Mouse (Mus musculus): ENCODE results near the gene Lrrc34. TPM values are rescaled to one million over a fixed set of nuclear protein-coding genes. Genes with fewer than 3 reads are reported as not detected.

Lrrc34 gene
- polyA plus RNA-seq, 1 experiment from 2014 or later: 0.66 TPM

DNA sequence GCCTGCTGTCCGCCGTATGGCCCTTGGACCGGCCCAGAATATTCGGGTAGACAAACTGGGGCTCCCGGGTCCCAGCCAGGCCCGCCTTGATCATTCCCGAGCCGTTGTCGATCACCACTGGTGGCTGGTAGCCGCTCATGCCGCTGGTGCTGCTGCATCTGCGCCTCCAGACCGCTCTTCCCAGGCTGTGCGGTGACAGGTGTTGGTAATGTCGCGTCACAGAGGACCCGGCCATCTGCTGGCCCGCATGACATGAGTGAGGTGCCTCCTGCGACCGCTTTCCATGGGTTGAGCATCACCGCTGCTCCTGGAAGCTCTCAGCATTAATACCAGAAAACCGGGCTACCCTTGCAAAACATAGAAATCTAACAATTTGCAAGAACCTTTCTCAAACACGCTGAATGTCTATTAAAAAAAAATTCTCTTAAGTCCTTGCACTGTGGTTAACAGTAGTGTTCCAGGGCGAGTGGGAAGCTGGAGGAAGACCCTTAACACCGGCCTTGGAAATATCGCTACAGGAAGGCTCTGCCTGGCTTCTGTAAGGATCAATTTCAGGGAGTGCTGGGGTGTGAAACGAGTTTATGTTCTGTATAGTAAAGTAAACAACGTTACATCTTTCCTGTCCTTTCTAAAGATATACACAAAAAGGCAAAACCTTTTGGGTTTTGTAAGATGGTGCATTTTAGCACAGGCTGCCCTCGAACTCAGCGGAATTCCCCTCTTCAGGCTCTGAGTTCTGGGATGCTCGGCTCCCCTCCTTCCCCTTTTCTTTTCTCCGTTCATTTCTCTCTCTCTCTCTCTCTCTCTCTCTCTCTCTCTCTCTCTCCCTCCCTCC is 47.7 kb downstream of the Lrrc34 start, which contains the start of gene Actrt3:
Actrt3 (minus strand) TSS at position 229 of the 835 bp plus-strand sequence.
- Histone ChIP-seq H3K9me3 (no peaks in the 10 kb centered on the region), H3K4me2 (peak within 1 kb of the TSS; percentile 80), H3K36me3 (peaks cover 13% of the 10 kb centered on the region), H3K27ac (replicated peaks) (peak within 1 kb of the TSS; percentile 66), H3K9ac (peak within 1 kb of the TSS; percentile 77), H3K4me3 (peak within 1 kb of the TSS; percentile 94), H3K27me3 (replicated peaks) (peaks cover 20% of the 10 kb centered on the region), H3K4me1 (peaks cover 23% of the 10 kb centered on the region)
- WGBS: 2% methylated on average over 32 of the region's 32 CpGs
- no peak for ATAC-seq (ENCODE audit: extremely low read depth, insufficient number of reproducible peaks, low FRiP score, low TSS enrichment)

GRCm38 (mm10) chr3:30597271-30597670 is 50.4 kb downstream of the Lrrc34 start:
- no peak for ATAC-seq (ENCODE audit: extremely low read depth, insufficient number of reproducible peaks, low FRiP score, low TSS enrichment)
- no peaks in the 10 kb centered on the region for H3K36me3 ChIP-seq
- no peak overlapping the region for H3K27ac ChIP-seq (replicated peaks)
- no peaks in the 10 kb centered on the region for H3K9me3 ChIP-seq
- no peak overlapping the region for H3K4me2 ChIP-seq
- H3K9ac ChIP-seq: no peak overlapping the region
- H3K4me1 ChIP-seq: peaks cover 17% of the 10 kb centered on the region
- no peak overlapping the region for H3K4me3 ChIP-seq
- H3K27me3 ChIP-seq (replicated peaks): peaks cover 20% of the 10 kb centered on the region
- WGBS: 74% methylated on average over 7 of the region's 7 CpGs

DNA sequence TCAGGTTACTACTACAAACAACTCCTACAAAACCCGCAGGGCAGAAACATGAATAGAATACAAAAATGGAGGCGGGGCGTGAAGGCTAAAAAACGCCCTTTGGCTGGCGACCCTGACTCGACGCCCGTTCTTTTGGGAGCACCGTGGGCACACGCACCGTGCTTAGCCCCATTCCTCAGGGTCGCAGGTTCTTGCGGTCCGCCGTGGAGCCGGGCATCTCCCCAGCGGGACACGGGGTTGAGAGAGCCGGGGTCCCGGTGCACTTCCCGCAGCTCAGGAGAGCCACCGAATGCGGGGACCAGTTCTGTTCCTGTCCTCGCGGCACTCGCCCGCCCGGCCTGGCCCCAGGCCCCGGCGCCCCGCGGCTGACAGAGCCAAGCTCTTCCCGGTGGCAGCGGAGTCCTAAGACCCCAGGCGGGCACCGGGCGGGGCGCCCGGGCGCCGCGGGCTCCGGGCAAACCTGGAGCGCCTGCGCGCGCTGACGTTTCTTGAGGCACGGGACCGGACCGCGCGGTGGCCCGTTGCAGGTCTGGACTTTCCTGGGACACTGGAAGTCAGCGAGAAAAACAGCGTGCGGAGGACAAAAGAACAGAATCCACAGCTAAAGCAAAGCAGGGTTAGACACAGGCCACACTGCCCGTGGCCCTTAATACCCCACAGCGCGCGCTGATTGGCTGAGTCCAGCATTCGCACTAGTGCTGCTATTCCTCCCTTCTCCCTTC is 52.4 kb downstream of the Lrrc34 start:
- no peaks in the 10 kb centered on the region for H3K9me3 ChIP-seq
- H3K27me3 ChIP-seq (replicated peaks): peaks cover 20% of the 10 kb centered on the region
- peak overlapping the region; percentile 88 for H3K9ac ChIP-seq
- 0 out of 2 replicates have a peak, but pooled peaks have one; percentile 20 for ATAC-seq (ENCODE audit: extremely low read depth, insufficient number of reproducible peaks, low FRiP score, low TSS enrichment)
- no peaks in the 10 kb centered on the region for H3K36me3 ChIP-seq
- H3K27ac ChIP-seq (replicated peaks): 0 out of 2 replicates have a peak overlapping the region, but pooled peaks have one; percentile 0
- H3K4me1 ChIP-seq: peaks cover 17% of the 10 kb centered on the region
- peak overlapping the region; percentile 71 for H3K4me2 ChIP-seq
- WGBS: under 1% methylated on average over 62 of the region's 62 CpGs
- H3K4me3 ChIP-seq: peak overlapping the region; percentile 65

- H3K27me3 ChIP-seq (replicated peaks): peaks cover 16% of the 10 kb centered on the region
- H3K27ac ChIP-seq (replicated peaks): no peak overlapping the region
- no peaks in the 10 kb centered on the region for H3K36me3 ChIP-seq
- no peaks in the 10 kb centered on the region for H3K9me3 ChIP-seq
- no peak overlapping the region for H3K9ac ChIP-seq
- WGBS: 78% methylated on average over 4 of the region's 4 CpGs
- ATAC-seq (ENCODE audit: extremely low read depth, insufficient number of reproducible peaks, low FRiP score, low TSS enrichment): no peak
- H3K4me3 ChIP-seq: no peak overlapping the region
- peaks cover 8% of the 10 kb centered on the region for H3K4me1 ChIP-seq
- H3K4me2 ChIP-seq: no peak overlapping the region
Measured at GRCm38 (mm10) chr3:30593719-30594485, 53.8 kb downstream of the Lrrc34 start.

DNA sequence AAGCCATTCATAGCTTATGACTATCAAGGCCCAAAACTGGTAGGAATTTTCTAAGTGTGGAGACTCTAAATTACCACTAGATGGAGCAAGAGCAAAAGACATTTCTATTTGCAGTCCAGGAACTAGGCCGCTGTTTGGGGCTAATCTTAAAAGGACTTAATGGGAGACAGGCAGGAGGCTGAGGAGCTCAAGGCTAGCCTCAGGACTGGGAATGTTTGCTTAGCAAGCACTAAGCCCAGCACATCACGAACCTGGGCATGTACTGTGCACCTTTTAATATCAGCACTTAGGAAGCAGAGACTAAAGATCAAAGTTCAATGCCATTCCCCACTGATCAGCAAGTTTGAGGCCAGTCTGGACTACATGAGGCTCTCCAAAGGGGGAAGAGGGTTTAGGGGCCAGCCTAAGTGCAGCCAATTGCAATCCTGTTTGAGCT is 55.2 kb downstream of the Lrrc34 start:
- no peak overlapping the region for H3K27ac ChIP-seq (replicated peaks)
- H3K4me2 ChIP-seq: no peak overlapping the region
- no peak overlapping the region for H3K4me3 ChIP-seq
- WGBS: 3% methylated on average over 2 of the region's 2 CpGs
- H3K36me3 ChIP-seq: no peaks in the 10 kb centered on the region
- no peaks in the 10 kb centered on the region for H3K9me3 ChIP-seq
- H3K9ac ChIP-seq: no peak overlapping the region
- no peak for ATAC-seq (ENCODE audit: extremely low read depth, insufficient number of reproducible peaks, low FRiP score, low TSS enrichment)
- H3K27me3 ChIP-seq (replicated peaks): 0 out of 2 replicates have a peak, but pooled peaks cover 3% of the 10 kb centered on the region
- H3K4me1 ChIP-seq: peaks cover 8% of the 10 kb centered on the region

GRCm38 (mm10) chr3:30588865-30589264 is 58.8 kb downstream of the Lrrc34 start:
- H3K36me3 ChIP-seq: no peaks in the 10 kb centered on the region
- H3K4me3 ChIP-seq: no peak overlapping the region
- H3K4me1 ChIP-seq: 0 out of 2 replicates have a peak, but pooled peaks cover 3% of the 10 kb centered on the region
- ATAC-seq (ENCODE audit: extremely low read depth, insufficient number of reproducible peaks, low FRiP score, low TSS enrichment): no peak
- H3K9ac ChIP-seq: no peak overlapping the region
- H3K27me3 ChIP-seq (replicated peaks): no peaks in the 10 kb centered on the region
- H3K4me2 ChIP-seq: no peak overlapping the region
- H3K27ac ChIP-seq (replicated peaks): no peak overlapping the region
- 50% methylated on average over 6 of the region's 6 CpGs for WGBS
- H3K9me3 ChIP-seq: no peaks in the 10 kb centered on the region; the same call in 1 of the 2 replicates

Other genes starting within 250 kb of the Lrrc34 start
- 21.0 and 22.4 TPM in 2 replicates for gene Mecom, start 99.9 kb downstream of the Lrrc34 start, polyA plus RNA-seq (2015; fragmentation: Nextera tagmentation; extraction: Ambion mirVana)
- not detected in 2 replicates for gene Actrt3, start 47.9 kb downstream of the Lrrc34 start, polyA plus RNA-seq (2015; fragmentation: Nextera tagmentation; extraction: Ambion mirVana)
- 20.5 and 20.7 TPM in 2 replicates for gene Mynn, start 45.8 kb downstream of the Lrrc34 start, polyA plus RNA-seq (2015; fragmentation: Nextera tagmentation; extraction: Ambion mirVana)
- not detected in 2 replicates for gene Lrriq4, start 3.4 kb downstream of the Lrrc34 start, polyA plus RNA-seq (2015; fragmentation: Nextera tagmentation; extraction: Ambion mirVana)
- not detected in 2 replicates for gene Lrrc31, start 52.0 kb upstream of the Lrrc34 start, polyA plus RNA-seq (2015; fragmentation: Nextera tagmentation; extraction: Ambion mirVana)
- gene Samd7, start 98.4 kb upstream of the Lrrc34 start, polyA plus RNA-seq (2015; fragmentation: Nextera tagmentation; extraction: Ambion mirVana): not detected in 2 replicates
- 54.3 and 60.4 TPM in 2 replicates for gene Sec62, start 145.0 kb upstream of the Lrrc34 start, polyA plus RNA-seq (2015; fragmentation: Nextera tagmentation; extraction: Ambion mirVana)
- gene Gpr160, start 208.1 kb upstream of the Lrrc34 start, polyA plus RNA-seq (2015; fragmentation: Nextera tagmentation; extraction: Ambion mirVana): 0.92 and 1.1 TPM in 2 replicates